Mouse (Mus musculus): ENCODE results near the gene Zfp952. TPM values are rescaled to one million over a fixed set of nuclear protein-coding genes. Genes with fewer than 3 reads are reported as not detected.

The Zfp952 gene
- polyA plus RNA-seq (2015; fragmentation: Nextera tagmentation; extraction: Ambion mirVana): 6.7 and 8.9 TPM in 2 replicates

- peak within 1 kb of the TSS; percentile 70 for H3K9ac ChIP-seq
- peak within 1 kb of the TSS; percentile 71 for H3K4me2 ChIP-seq
- no peaks in the 10 kb centered on the region for H3K9me3 ChIP-seq (replicated peaks)
- peaks cover 11% of the 10 kb centered on the region for H3K36me3 ChIP-seq
- peak; percentile 86 for ATAC-seq (replicated peaks; ENCODE audit: insufficient number of reproducible peaks, insufficient read depth, low FRiP score, low read depth)
- H3K27me3 ChIP-seq: no peaks in the 10 kb centered on the region
- H3K4me3 ChIP-seq: peak within 1 kb of the TSS; percentile 81
- peak within 1 kb of the TSS; percentile 74 for H3K27ac ChIP-seq
- H3K4me1 ChIP-seq (replicated peaks): peaks cover 7% of the 10 kb centered on the region
- WGBS: 1% methylated on average over 21 of the region's 21 CpGs
Measured at GRCm38 (mm10) chr17:32992699-32993474, at the start of gene Zfp952. Gene Zfp952 (plus strand): TSS chr17:32993129.

GRCm38 (mm10) chr17:32943661-32944060 lies 49.3 kb upstream of the Zfp952 start:
- H3K36me3 ChIP-seq: no peaks in the 10 kb centered on the region
- no peak overlapping the region for H3K9ac ChIP-seq
- H3K27ac ChIP-seq: no peak overlapping the region
- H3K4me2 ChIP-seq: no peak overlapping the region
- peaks cover 19% of the 10 kb centered on the region for H3K4me1 ChIP-seq (replicated peaks)
- no peak overlapping the region for H3K4me3 ChIP-seq
- no peak for ATAC-seq (replicated peaks; ENCODE audit: insufficient number of reproducible peaks, insufficient read depth, low FRiP score, low read depth)
- H3K9me3 ChIP-seq (replicated peaks): no peaks in the 10 kb centered on the region
- 88% methylated on average over 3 of the region's 3 CpGs for WGBS
- no peaks in the 10 kb centered on the region for H3K27me3 ChIP-seq

- Histone ChIP-seq H3K27ac (no peak overlapping the region), H3K4me1 (replicated peaks) (peaks cover 19% of the 10 kb centered on the region), H3K9ac (no peak overlapping the region), H3K4me3 (no peak overlapping the region), H3K36me3 (no peaks in the 10 kb centered on the region), H3K27me3 (no peaks in the 10 kb centered on the region), H3K4me2 (no peak overlapping the region), H3K9me3 (replicated peaks) (no peaks in the 10 kb centered on the region)
- WGBS: 64% methylated on average over 3 of the region's 3 CpGs
- no peak for ATAC-seq (replicated peaks; ENCODE audit: insufficient number of reproducible peaks, insufficient read depth, low FRiP score, low read depth)
Measured at GRCm38 (mm10) chr17:32944402-32945035, 48.4 kb upstream of the Zfp952 start.

- no peaks in the 10 kb centered on the region for H3K36me3 ChIP-seq
- peak overlapping the region; percentile 85 for H3K27ac ChIP-seq
- peaks cover 19% of the 10 kb centered on the region for H3K4me1 ChIP-seq (replicated peaks)
- H3K9ac ChIP-seq: peak overlapping the region; percentile 77
- WGBS: 45% methylated on average over 9 of the region's 9 CpGs
- H3K4me2 ChIP-seq: peak overlapping the region; percentile 93
- peak overlapping the region; percentile 80 for H3K4me3 ChIP-seq
- no peaks in the 10 kb centered on the region for H3K27me3 ChIP-seq
- no peaks in the 10 kb centered on the region for H3K9me3 ChIP-seq (replicated peaks)
- no peak for ATAC-seq (replicated peaks; ENCODE audit: insufficient number of reproducible peaks, insufficient read depth, low FRiP score, low read depth)
Measured at GRCm38 (mm10) chr17:32946716-32947115, 46.2 kb upstream of the Zfp952 start.

GRCm38 (mm10) chr17:32947215-32947914 lies 45.6 kb upstream of the Zfp952 start, which contains the start of gene Cyp4f13:
Gene Cyp4f13 (minus strand): TSS chr17:32947402.
- Histone ChIP-seq H3K36me3 (no peaks in the 10 kb centered on the region), H3K27me3 (no peaks in the 10 kb centered on the region), H3K27ac (peak within 1 kb of the TSS; percentile 85), H3K4me1 (replicated peaks) (peaks cover 19% of the 10 kb centered on the region), H3K9ac (peak within 1 kb of the TSS; percentile 77), H3K9me3 (replicated peaks) (no peaks in the 10 kb centered on the region), H3K4me2 (peak within 1 kb of the TSS; percentile 93), H3K4me3 (peak within 1 kb of the TSS; percentile 80)
- 14% methylated on average over 12 of the region's 12 CpGs for WGBS
- peak; percentile 95 for ATAC-seq (replicated peaks; ENCODE audit: insufficient number of reproducible peaks, insufficient read depth, low FRiP score, low read depth)

- H3K9ac ChIP-seq: no peak overlapping the region
Measured at GRCm38 (mm10) chr17:32950136-32950535, 42.8 kb upstream of the Zfp952 start.

GRCm38 (mm10) chr17:32951006-32951405 lies 41.9 kb upstream of the Zfp952 start:
- Histone ChIP-seq H3K4me3 (no peak overlapping the region), H3K4me2 (no peak overlapping the region), H3K27me3 (no peaks in the 10 kb centered on the region), H3K4me1 (replicated peaks) (peaks cover 19% of the 10 kb centered on the region), H3K9ac (no peak overlapping the region), H3K36me3 (no peaks in the 10 kb centered on the region), H3K9me3 (replicated peaks) (no peaks in the 10 kb centered on the region), H3K27ac (no peak overlapping the region)
- ATAC-seq (replicated peaks; ENCODE audit: insufficient number of reproducible peaks, insufficient read depth, low FRiP score, low read depth): no peak
- WGBS: 72% methylated on average over 11 of the region's 11 CpGs

More at GRCm38 (mm10) chr17:32950136-32950535, 42.8 kb upstream of the Zfp952 start:
- 79% methylated on average over 3 of the region's 3 CpGs for WGBS
- ATAC-seq (replicated peaks; ENCODE audit: insufficient number of reproducible peaks, insufficient read depth, low FRiP score, low read depth): no peak
- Histone ChIP-seq H3K4me2 (no peak overlapping the region), H3K4me3 (no peak overlapping the region), H3K9me3 (replicated peaks) (no peaks in the 10 kb centered on the region), H3K4me1 (replicated peaks) (peaks cover 19% of the 10 kb centered on the region), H3K27me3 (no peaks in the 10 kb centered on the region), H3K36me3 (no peaks in the 10 kb centered on the region), H3K27ac (no peak overlapping the region)

GRCm38 (mm10) chr17:32951441-32951840 lies 41.5 kb upstream of the Zfp952 start:
- ATAC-seq (replicated peaks; ENCODE audit: insufficient number of reproducible peaks, insufficient read depth, low FRiP score, low read depth): no peak
- WGBS: 25% methylated on average over 16 of the region's 16 CpGs
- H3K4me2 ChIP-seq: no peak overlapping the region

GRCm38 (mm10) chr17:32965253-32965622 lies 27.7 kb upstream of the Zfp952 start:
- ATAC-seq (replicated peaks; ENCODE audit: insufficient number of reproducible peaks, insufficient read depth, low FRiP score, low read depth): peak; percentile 19
- peak overlapping the region; percentile 69 for H3K9ac ChIP-seq

More at GRCm38 (mm10) chr17:32951441-32951840, 41.5 kb upstream of the Zfp952 start:
- no peak overlapping the region for H3K27ac ChIP-seq
- H3K9ac ChIP-seq: no peak overlapping the region
- H3K4me3 ChIP-seq: no peak overlapping the region
- H3K9me3 ChIP-seq (replicated peaks): no peaks in the 10 kb centered on the region
- no peaks in the 10 kb centered on the region for H3K27me3 ChIP-seq
- H3K4me1 ChIP-seq (replicated peaks): peaks cover 14% of the 10 kb centered on the region
- no peaks in the 10 kb centered on the region for H3K36me3 ChIP-seq

GRCm38 (mm10) chr17:32965623-32966290 lies 27.2 kb upstream of the Zfp952 start, which contains the start of gene Zfp472:
Gene Zfp472 (plus strand): TSS chr17:32965814.
- no peaks in the 10 kb centered on the region for H3K27me3 ChIP-seq
- peaks cover 12% of the 10 kb centered on the region for H3K4me1 ChIP-seq (replicated peaks)
- H3K27ac ChIP-seq: peak within 1 kb of the TSS; percentile 88
- H3K4me3 ChIP-seq: peak within 1 kb of the TSS; percentile 86
- H3K4me2 ChIP-seq: peak within 1 kb of the TSS; percentile 75
- H3K36me3 ChIP-seq: no peaks in the 10 kb centered on the region
- H3K9ac ChIP-seq: peak within 1 kb of the TSS; percentile 69
- WGBS: under 1% methylated on average over 33 of the region's 33 CpGs
- ATAC-seq (replicated peaks; ENCODE audit: insufficient number of reproducible peaks, insufficient read depth, low FRiP score, low read depth): peak; percentile 99
- no peaks in the 10 kb centered on the region for H3K9me3 ChIP-seq (replicated peaks)

More at GRCm38 (mm10) chr17:32965253-32965622, 27.7 kb upstream of the Zfp952 start:
- Histone ChIP-seq H3K4me2 (peak overlapping the region; percentile 75), H3K4me3 (peak overlapping the region; percentile 86), H3K27me3 (no peaks in the 10 kb centered on the region), H3K36me3 (no peaks in the 10 kb centered on the region), H3K9me3 (replicated peaks) (no peaks in the 10 kb centered on the region), H3K4me1 (replicated peaks) (peaks cover 12% of the 10 kb centered on the region), H3K27ac (peak overlapping the region; percentile 88)
- WGBS: under 1% methylated on average over 14 of the region's 14 CpGs

All from heart, embryonic 15.5 days (tissue).